Mouse (Mus musculus) heart, embryonic 12.5 days (tissue): Measurements from ENCODE around the gene Cdc6. TPM values are rescaled to one million over a fixed set of nuclear protein-coding genes. Genes with fewer than 3 reads are reported as not detected.

Experiments used
- ATAC-seq: fragments of 200-750 bp; cut with Nextera tagmentation; 2 replicates; pipeline ENCODE4 v1.8.0; 2017; ENCODE audit warnings: moderate TSS enrichment, moderate library complexity; ENCODE audit not compliant: insufficient number of reproducible peaks, low FRiP score
- H3K27ac ChIP-seq: fragments of 300-500 bp; sonication (generic); 2 replicates; pipeline ENCODE4 v1.5.1; 2016; ENCODE audit warnings: mild to moderate bottlenecking, moderate library complexity; ENCODE audit not compliant: poor library complexity, severe bottlenecking
- H3K27me3 ChIP-seq: fragments of 300-500 bp; sonication (generic); replicated peaks from 2 replicates; pipeline ENCODE4 v1.6.1; 2016; ENCODE audit warnings: mild to moderate bottlenecking, moderate library complexity
- H3K36me3 ChIP-seq: fragments of 300-500 bp; sonication (generic); 2 replicates; pipeline ENCODE4 v1.6.1; 2016; ENCODE audit warnings: mild to moderate bottlenecking, moderate library complexity
- H3K4me1 ChIP-seq: fragments of 300-500 bp; sonication (generic); replicated peaks from 2 replicates; pipeline ENCODE4 v1.6.1; 2016; ENCODE audit warnings: mild to moderate bottlenecking
- H3K4me2 ChIP-seq: fragments of 300-500 bp; sonication (generic); 2 replicates; pipeline ENCODE4 v1.6.1; 2016; ENCODE audit warnings: mild to moderate bottlenecking, moderate library complexity
- H3K4me3 ChIP-seq: fragments of 300-500 bp; sonication (generic); 2 replicates; pipeline ENCODE4 v1.5.1; 2016; ENCODE audit warnings: mild to moderate bottlenecking
- H3K9ac ChIP-seq: fragments of 300-500 bp; sonication (generic); 2 replicates; pipeline ENCODE4 v1.6.1; 2016; ENCODE audit warnings: mild to moderate bottlenecking, moderate library complexity
- H3K9me3 ChIP-seq: fragments of 300-500 bp; sonication (generic); replicated peaks from 2 replicates; pipeline ENCODE4 v1.6.1; 2016; ENCODE audit warnings: mild to moderate bottlenecking, moderate library complexity
- WGBS: fragments of 180-500 bp; shearing (Covaris S2); methylation state at CpG from one replicate; pipeline ENCODE4 v1.1.7; 2016; 5-methylcytosine and 5-hydroxymethylcytosine counted together
- polyA plus RNA-seq: library from polyadenylated mRNA; unstranded; fragments of >200 nt; fragmentation: Nextera tagmentation; extraction: Ambion mirVana; gene quantifications from 2 replicates; pipeline ENCODE4 v1.2.1, GENCODE M21; 2016

Gene Cdc6
- polyA plus RNA-seq, 1 experiment from 2014 or later, result 27.0 TPM

- Histone ChIP-seq H3K4me1 (peaks cover 74% of the 10 kb centered on the region), H3K9ac (0 out of 2 replicates have a peak overlapping the region, but pooled peaks have one; percentile 44), H3K9me3 (no peaks in the 10 kb centered on the region), H3K27ac (peak overlapping the region; percentile 83), H3K4me2 (peak overlapping the region; percentile 55), H3K4me3 (no peak overlapping the region), H3K27me3 (no peaks in the 10 kb centered on the region), H3K36me3 (peaks cover 50% of the 10 kb centered on the region)
- ATAC-seq, result no peak
- WGBS, result 18% methylated on average over 13 of the region's 13 CpGs
Observed at GRCm38 (mm10) chr11:98953835-98954320, 46.3 kb downstream of the Cdc6 start.

GRCm38 (mm10) chr11:98954373-98954772 is 46.8 kb downstream of the Cdc6 start:
- H3K27ac ChIP-seq, result peak overlapping the region; percentile 83
- ATAC-seq, result peak; percentile 52
- H3K4me2 ChIP-seq, result peak overlapping the region; percentile 55
- no peaks in the 10 kb centered on the region for H3K9me3 ChIP-seq
- H3K9ac ChIP-seq, result peak overlapping the region; percentile 44
- 7% methylated on average over 10 of the region's 10 CpGs for WGBS
- H3K4me3 ChIP-seq, result no peak overlapping the region
- peaks cover 46% of the 10 kb centered on the region for H3K36me3 ChIP-seq
- H3K4me1 ChIP-seq, result peaks cover 74% of the 10 kb centered on the region
- no peaks in the 10 kb centered on the region for H3K27me3 ChIP-seq

GRCm38 (mm10) chr11:98954801-98955706 is 47.5 kb downstream of the Cdc6 start:
- H3K4me2 ChIP-seq, result peak overlapping the region; percentile 55
- H3K27ac ChIP-seq, result peak overlapping the region; percentile 83
- H3K27me3 ChIP-seq, result no peaks in the 10 kb centered on the region
- peaks cover 74% of the 10 kb centered on the region for H3K4me1 ChIP-seq
- peaks cover 41% of the 10 kb centered on the region for H3K36me3 ChIP-seq
- WGBS, result 18% methylated on average over 16 of the region's 17 CpGs
- H3K4me3 ChIP-seq, result no peak overlapping the region; the same call in 1 of the 2 replicates
- H3K9me3 ChIP-seq, result no peaks in the 10 kb centered on the region
- peak overlapping the region; percentile 49 for H3K9ac ChIP-seq
- ATAC-seq, result peak; percentile 37

- peaks cover 34% of the 10 kb centered on the region for H3K36me3 ChIP-seq
- no peaks in the 10 kb centered on the region for H3K27me3 ChIP-seq
- peaks cover 74% of the 10 kb centered on the region for H3K4me1 ChIP-seq
- H3K27ac ChIP-seq, result peak overlapping the region; percentile 83
- H3K4me3 ChIP-seq, result no peak overlapping the region
- H3K9ac ChIP-seq, result peak overlapping the region; percentile 49
- 27% methylated on average over 7 of the region's 7 CpGs for WGBS
- ATAC-seq, result no peak
- peak overlapping the region; percentile 55 for H3K4me2 ChIP-seq
- H3K9me3 ChIP-seq, result no peaks in the 10 kb centered on the region
Observed at GRCm38 (mm10) chr11:98955707-98956235, 48.2 kb downstream of the Cdc6 start.

- no peaks in the 10 kb centered on the region for H3K9me3 ChIP-seq
- H3K4me3 ChIP-seq, result no peak overlapping the region
- H3K27me3 ChIP-seq, result no peaks in the 10 kb centered on the region
- no peak overlapping the region for H3K4me2 ChIP-seq
- WGBS, result 61% methylated on average over 10 of the region's 10 CpGs
- H3K4me1 ChIP-seq, result peaks cover 74% of the 10 kb centered on the region
- ATAC-seq, result no peak
- peaks cover 29% of the 10 kb centered on the region for H3K36me3 ChIP-seq
- H3K9ac ChIP-seq, result no peak overlapping the region; the same call in 1 of the 2 replicates
- peak overlapping the region; percentile 26; the same call in 1 of the 2 replicates for H3K27ac ChIP-seq
Observed at GRCm38 (mm10) chr11:98956340-98956739, 48.7 kb downstream of the Cdc6 start.

GRCm38 (mm10) chr11:98959437-98960312 is 52.1 kb downstream of the Cdc6 start:
- WGBS, result under 1% methylated on average over 43 of the region's 43 CpGs
- H3K27me3 ChIP-seq, result no peaks in the 10 kb centered on the region
- H3K9me3 ChIP-seq, result no peaks in the 10 kb centered on the region
- peak overlapping the region; percentile 88 for H3K9ac ChIP-seq
- peaks cover 80% of the 10 kb centered on the region for H3K4me1 ChIP-seq
- peaks cover 17% of the 10 kb centered on the region for H3K36me3 ChIP-seq
- H3K27ac ChIP-seq, result peak overlapping the region; percentile 83
- peak overlapping the region; percentile 100 for H3K4me2 ChIP-seq
- H3K4me3 ChIP-seq, result peak overlapping the region; percentile 77
- ATAC-seq, result peak; percentile 51; the same call in 1 of the 2 replicates

- H3K4me3 ChIP-seq, result peak overlapping the region; percentile 77
Observed at GRCm38 (mm10) chr11:98960313-98960906, 52.8 kb downstream of the Cdc6 start.

GRCm38 (mm10) chr11:98961051-98961592 is 53.5 kb downstream of the Cdc6 start:
- Histone ChIP-seq H3K27ac (peak overlapping the region; percentile 83), H3K36me3 (peaks cover 17% of the 10 kb centered on the region), H3K4me2 (peak overlapping the region; percentile 100), H3K4me3 (peak overlapping the region; percentile 77), H3K4me1 (peaks cover 80% of the 10 kb centered on the region), H3K9ac (peak overlapping the region; percentile 88), H3K27me3 (no peaks in the 10 kb centered on the region), H3K9me3 (no peaks in the 10 kb centered on the region)
- no peak for ATAC-seq
- WGBS, result 12% methylated on average over 18 of the region's 18 CpGs

More at GRCm38 (mm10) chr11:98960313-98960906, 52.8 kb downstream of the Cdc6 start:
- no peaks in the 10 kb centered on the region for H3K27me3 ChIP-seq
- peaks cover 80% of the 10 kb centered on the region for H3K4me1 ChIP-seq
- ATAC-seq, result peak; percentile 37; the same call in 1 of the 2 replicates
- peaks cover 17% of the 10 kb centered on the region for H3K36me3 ChIP-seq
- H3K9me3 ChIP-seq, result no peaks in the 10 kb centered on the region
- H3K27ac ChIP-seq, result peak overlapping the region; percentile 83
- H3K9ac ChIP-seq, result peak overlapping the region; percentile 88
- 1% methylated on average over 41 of the region's 53 CpGs for WGBS
- H3K4me2 ChIP-seq, result peak overlapping the region; percentile 100

- H3K9me3 ChIP-seq, result no peaks in the 10 kb centered on the region
- peaks cover 81% of the 10 kb centered on the region for H3K4me1 ChIP-seq
- peak overlapping the region; percentile 77 for H3K4me3 ChIP-seq
- whole genome bisulfite sequencing, result 11% methylated on average over 8 of the region's 8 CpGs
- no peaks in the 10 kb centered on the region for H3K27me3 ChIP-seq
- peak overlapping the region; percentile 88 for H3K9ac ChIP-seq
- ATAC-seq, result no peak
- H3K4me2 ChIP-seq, result peak overlapping the region; percentile 100
- peaks cover 19% of the 10 kb centered on the region for H3K36me3 ChIP-seq
- peak overlapping the region; percentile 83 for H3K27ac ChIP-seq
Observed at GRCm38 (mm10) chr11:98961766-98962165, 54.2 kb downstream of the Cdc6 start.
